Mouse (Mus musculus): ENCODE data around the gene 2310011J03Rik.

DNA sequence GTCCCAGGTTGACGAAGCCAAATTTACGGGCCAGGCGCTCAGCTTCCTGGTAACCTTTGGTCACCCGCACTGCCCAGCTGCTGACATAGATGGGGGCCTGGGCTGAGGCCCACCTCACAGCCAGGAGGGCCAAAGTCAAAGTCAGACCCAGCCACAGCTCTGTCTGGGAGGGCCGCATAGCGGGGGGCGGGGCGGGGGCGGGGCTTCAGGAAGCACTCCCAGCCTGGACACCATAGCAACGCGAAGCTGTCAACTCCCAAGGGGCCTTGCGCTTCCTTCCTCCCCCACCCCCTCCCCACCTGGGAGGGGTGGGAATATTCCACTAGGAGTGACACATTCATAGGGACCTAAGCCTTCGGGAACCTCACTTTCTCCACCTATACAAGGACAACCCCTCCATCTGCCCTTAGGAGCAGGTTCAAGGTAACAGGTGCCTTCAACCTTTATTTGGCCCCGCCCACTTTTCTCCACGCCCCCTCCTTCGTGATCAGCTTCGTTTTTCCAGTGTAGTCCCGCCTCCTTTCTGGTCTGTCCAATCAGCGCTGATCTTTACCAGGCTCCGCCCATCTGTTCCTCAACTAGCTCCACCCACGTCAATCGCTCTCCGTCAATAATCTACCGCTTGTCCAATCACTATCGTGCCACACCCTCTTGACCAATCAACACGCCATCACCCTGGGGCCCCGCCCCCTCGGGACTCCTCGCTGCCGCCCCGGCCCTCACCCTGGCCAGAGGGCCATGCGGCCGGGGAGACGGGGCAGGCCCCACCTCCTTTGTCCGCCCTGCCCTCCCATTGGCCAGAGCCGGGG lies 9.1 kb upstream of the 2310011J03Rik start, which contains the start of the genes Pcsk4 and Reep6:
- TF ChIP-seq POLR2A (IDR thresholded peaks at IDR 0.05; ENCODE audit: control insufficient read depth in 1 of 2, insufficient read depth in 1 of 2, low read depth in 1 of 2, low read length in 2 of 2, poor library complexity in 1 of 2) (no peak), USF1 (IDR thresholded peaks at IDR 0.05; ENCODE audit: low read depth, low read length) (no peak), MAX (IDR thresholded peaks at IDR 0.05; ENCODE audit: low read length) (peak; percentile 50), EP300 (IDR thresholded peaks at IDR 0.05; ENCODE audit: low read depth in 1 of 2, low read length in 2 of 2) (no peak), POLR2AphosphoS5 (IDR thresholded peaks at IDR 0.05; ENCODE audit: borderline replicate concordance, low read depth, low read length) (no peak), MAZ (IDR thresholded peaks at IDR 0.05; ENCODE audit: low read depth, low read length) (peak; percentile 53; the same call in 1 of the 2 replicates), CHD1 (IDR thresholded peaks at IDR 0.05; ENCODE audit: low read depth, low read length) (no peak), GATA1 (IDR thresholded peaks at IDR 0.05; ENCODE audit: low read depth, low read length) (no peak), TCF12 (IDR thresholded peaks at IDR 0.05; ENCODE audit: low read depth, low read length) (no peak), CTCF (IDR thresholded peaks at IDR 0.05 in 2 of 3, conservative IDR thresholded peaks at IDR 0.05 in 1 of 3; ENCODE audit: control insufficient read depth in 1 of 3, insufficient read depth in 1 of 3, low read depth in 2 of 3, low read length in 3 of 3, poor library complexity in 1 of 3, severe bottlenecking in 1 of 3) (no peak)

Data from MEL (cell line).